Mouse (Mus musculus): ENCODE results near the gene Nlrp3.
"Not testable (repeated sequence)": the region's sequence is repeated elsewhere in the genome, so short reads cannot be mapped to it uniquely, and the experiment has no call there.

The Nlrp3 gene

GRCm38 (mm10) chr11:59537218-59538130 lies 3.9 kb upstream of the Nlrp3 start:
- peak; percentile 30 for DNase-seq (ENCODE audit: low spot score)

- peak; percentile 49 for DNase-seq (ENCODE audit: low spot score)
Observed at GRCm38 (mm10) chr11:59538387-59538786, 3.0 kb upstream of the Nlrp3 start.

- DNase-seq (ENCODE audit: low spot score) = no peak
Observed at GRCm38 (mm10) chr11:59540123-59540522, 1.2 kb upstream of the Nlrp3 start.

GRCm38 (mm10) chr11:59542442-59542841 lies 1.1 kb downstream of the Nlrp3 start:
- no peak for DNase-seq (ENCODE audit: low spot score)

- DNase-seq (ENCODE audit: low spot score) = no peak
Observed at GRCm38 (mm10) chr11:59543376-59543775, 2.0 kb downstream of the Nlrp3 start.

GRCm38 (mm10) chr11:59544005-59544404 lies 2.6 kb downstream of the Nlrp3 start:
- no peak for DNase-seq (ENCODE audit: low spot score)

GRCm38 (mm10) chr11:59554127-59554526 lies 12.8 kb downstream of the Nlrp3 start:
- no peak for DNase-seq (ENCODE audit: low spot score)

- no peak for DNase-seq (ENCODE audit: low spot score)
Observed at GRCm38 (mm10) chr11:59554535-59554934, 13.2 kb downstream of the Nlrp3 start.

- DNase-seq (ENCODE audit: low spot score) = no peak
Observed at GRCm38 (mm10) chr11:59560906-59561305, 19.5 kb downstream of the Nlrp3 start.

- no peak for DNase-seq (ENCODE audit: low spot score)
Observed at GRCm38 (mm10) chr11:59562336-59562735, 21.0 kb downstream of the Nlrp3 start.

- no peak for DNase-seq (ENCODE audit: low spot score)
Observed at GRCm38 (mm10) chr11:59562837-59563236, 21.5 kb downstream of the Nlrp3 start.

- no peak for DNase-seq (ENCODE audit: low spot score)
Observed at GRCm38 (mm10) chr11:59569306-59569705, 27.9 kb downstream of the Nlrp3 start.

- DNase-seq (ENCODE audit: low spot score) = no peak
Observed at GRCm38 (mm10) chr11:59575726-59576125, 34.4 kb downstream of the Nlrp3 start.

- not testable (repeated sequence) for DNase-seq (ENCODE audit: low spot score)
Observed at GRCm38 (mm10) chr11:59576135-59576534, 34.8 kb downstream of the Nlrp3 start, which contains the start of gene Olfr222. Gene Olfr222 (minus strand): TSS chr11:59576235.

- DNase-seq (ENCODE audit: low spot score) = peak; percentile 16
Observed at GRCm38 (mm10) chr11:59584539-59584938, 43.2 kb downstream of the Nlrp3 start.

GRCm38 (mm10) chr11:59589496-59589895 lies 48.1 kb downstream of the Nlrp3 start:
- no peak for DNase-seq (ENCODE audit: low spot score)

GRCm38 (mm10) chr11:59593189-59593588 lies 51.8 kb downstream of the Nlrp3 start, which contains the start of gene Olfr223:
Gene Olfr223 (minus strand): TSS chr11:59593289.
- no peak for DNase-seq (ENCODE audit: low spot score)

GRCm38 (mm10) chr11:59596091-59596490 lies 54.7 kb downstream of the Nlrp3 start:
- DNase-seq (ENCODE audit: low spot score) = no peak

- DNase-seq (ENCODE audit: low spot score) = no peak
Observed at GRCm38 (mm10) chr11:59596950-59597349, 55.6 kb downstream of the Nlrp3 start.

- DNase-seq (ENCODE audit: low spot score) = no peak
Observed at GRCm38 (mm10) chr11:59599211-59599610, 57.8 kb downstream of the Nlrp3 start.

GRCm38 (mm10) chr11:59600872-59601271 lies 59.5 kb downstream of the Nlrp3 start:
- no peak for DNase-seq (ENCODE audit: low spot score)

- no peak for DNase-seq (ENCODE audit: low spot score)
Observed at GRCm38 (mm10) chr11:59602287-59602686, 60.9 kb downstream of the Nlrp3 start.

- DNase-seq (ENCODE audit: low spot score) = no peak
Observed at GRCm38 (mm10) chr11:59611646-59612045, 70.3 kb downstream of the Nlrp3 start.

GRCm38 (mm10) chr11:59614120-59614519 lies 72.8 kb downstream of the Nlrp3 start:
- DNase-seq (ENCODE audit: low spot score) = no peak
